Mouse (Mus musculus): ENCODE data around the gene Apol8. TPM values are rescaled to one million over a fixed set of nuclear protein-coding genes. Genes with fewer than 3 reads are reported as not detected.

Gene Apol8
- polyA plus RNA-seq, 1 experiment from 2014 or later, result 0.26 TPM

DNA sequence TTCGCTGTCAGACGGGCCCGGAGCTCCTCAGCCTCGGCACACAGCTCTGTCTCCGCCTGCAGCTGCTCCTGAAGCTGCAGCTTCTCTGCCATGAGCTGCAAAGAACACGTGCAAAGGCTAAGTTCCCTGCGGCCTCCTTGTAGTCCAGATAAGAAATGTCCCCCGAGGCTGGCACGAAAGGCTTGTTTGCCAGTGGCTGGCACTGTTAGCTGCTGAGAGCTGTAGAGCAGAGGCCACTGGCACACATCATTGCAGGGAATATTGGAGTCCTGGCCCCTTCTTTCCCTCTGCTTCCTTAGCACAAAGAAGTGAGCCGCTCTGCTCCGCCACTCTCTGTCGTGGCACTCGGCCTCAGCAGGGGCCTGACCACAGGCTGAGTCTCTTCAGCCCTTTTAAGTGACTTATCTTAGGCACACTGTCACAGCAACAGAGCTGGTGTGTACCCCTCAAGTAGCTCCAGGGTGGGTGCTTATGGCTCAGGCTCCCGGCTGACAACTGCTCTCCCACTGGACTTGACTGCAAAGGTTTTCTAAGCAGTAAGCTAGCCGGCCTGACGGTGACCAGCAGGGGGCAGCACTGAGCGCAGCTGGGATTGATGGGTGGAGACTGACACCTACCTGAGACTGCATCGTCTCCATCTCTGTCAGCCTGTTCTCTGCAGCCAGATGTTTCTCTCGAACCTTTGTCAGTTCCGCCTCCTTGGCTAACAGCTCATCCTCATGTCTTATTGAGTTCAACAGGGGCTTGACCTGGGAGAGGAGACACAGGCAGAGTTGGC is 18.6 kb upstream of the Apol8 start:
- Histone ChIP-seq H3K9ac (replicated peaks; ENCODE audit: low read depth) (no peak overlapping the region), H3K4me1 (ENCODE audit: insufficient read depth, low read depth, low read length) (no peaks in the 10 kb centered on the region), H3K4me3 (ENCODE audit: low read depth, low read length) (no peak overlapping the region), H3K9me3 (ENCODE audit: low read length) (no peaks in the 10 kb centered on the region), H3K27me3 (replicated peaks; ENCODE audit: insufficient read depth, low read length) (no peaks in the 10 kb centered on the region), H3K27ac (ENCODE audit: low read length) (no peak overlapping the region), H3K36me3 (ENCODE audit: insufficient read depth, low read length) (peaks cover 91% of the 10 kb centered on the region), H3K4me2 (replicated peaks; ENCODE audit: low read depth, low read length) (no peak overlapping the region)
- 69% methylated on average over 20 of the region's 20 CpGs for WGBS
- ATAC-seq, result peak; percentile 40
- peak; percentile 65 for DNase-seq (ENCODE audit: low spot score)
- TF ChIP-seq CTCF (IDR thresholded peaks at IDR 0.05), result peak; percentile 98
- no peak for TF ChIP-seq EP300 (IDR thresholded peaks at IDR 0.05)

DNA sequence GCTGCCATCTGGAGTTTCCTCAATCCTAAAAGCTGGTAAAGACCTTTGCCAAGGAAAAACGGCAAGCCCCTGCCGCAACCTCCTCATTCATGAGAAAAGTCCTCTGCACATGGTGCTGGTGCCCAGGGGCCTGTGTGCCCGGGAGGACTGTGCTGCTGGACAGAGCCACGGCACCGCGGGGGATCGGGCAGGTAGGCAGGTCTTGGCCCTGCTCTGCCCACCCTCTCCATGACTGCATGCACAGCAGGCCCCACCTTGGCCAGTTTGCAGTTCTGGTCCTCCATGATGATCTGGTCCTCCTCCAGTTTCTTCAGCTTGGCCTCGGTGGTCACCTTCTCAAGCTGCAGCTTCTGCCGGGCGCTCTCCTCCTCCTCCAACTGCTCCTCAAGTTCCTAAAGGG is 17.5 kb upstream of the Apol8 start:
- WGBS, result 85% methylated on average over 10 of the region's 10 CpGs
- Histone ChIP-seq H3K36me3 (ENCODE audit: insufficient read depth, low read length) (peaks cover 91% of the 10 kb centered on the region), H3K9me3 (ENCODE audit: low read length) (no peaks in the 10 kb centered on the region), H3K4me2 (replicated peaks; ENCODE audit: low read depth, low read length) (no peak overlapping the region), H3K27ac (ENCODE audit: low read length) (no peak overlapping the region), H3K4me3 (ENCODE audit: low read depth, low read length) (no peak overlapping the region), H3K9ac (replicated peaks; ENCODE audit: low read depth) (no peak overlapping the region), H3K4me1 (ENCODE audit: insufficient read depth, low read depth, low read length) (no peaks in the 10 kb centered on the region), H3K27me3 (replicated peaks; ENCODE audit: insufficient read depth, low read length) (no peaks in the 10 kb centered on the region)
- TF ChIP-seq EP300 (IDR thresholded peaks at IDR 0.05), result no peak
- TF ChIP-seq CTCF (IDR thresholded peaks at IDR 0.05), result no peak
- ATAC-seq, result no peak
- DNase-seq (ENCODE audit: low spot score), result no peak

DNA sequence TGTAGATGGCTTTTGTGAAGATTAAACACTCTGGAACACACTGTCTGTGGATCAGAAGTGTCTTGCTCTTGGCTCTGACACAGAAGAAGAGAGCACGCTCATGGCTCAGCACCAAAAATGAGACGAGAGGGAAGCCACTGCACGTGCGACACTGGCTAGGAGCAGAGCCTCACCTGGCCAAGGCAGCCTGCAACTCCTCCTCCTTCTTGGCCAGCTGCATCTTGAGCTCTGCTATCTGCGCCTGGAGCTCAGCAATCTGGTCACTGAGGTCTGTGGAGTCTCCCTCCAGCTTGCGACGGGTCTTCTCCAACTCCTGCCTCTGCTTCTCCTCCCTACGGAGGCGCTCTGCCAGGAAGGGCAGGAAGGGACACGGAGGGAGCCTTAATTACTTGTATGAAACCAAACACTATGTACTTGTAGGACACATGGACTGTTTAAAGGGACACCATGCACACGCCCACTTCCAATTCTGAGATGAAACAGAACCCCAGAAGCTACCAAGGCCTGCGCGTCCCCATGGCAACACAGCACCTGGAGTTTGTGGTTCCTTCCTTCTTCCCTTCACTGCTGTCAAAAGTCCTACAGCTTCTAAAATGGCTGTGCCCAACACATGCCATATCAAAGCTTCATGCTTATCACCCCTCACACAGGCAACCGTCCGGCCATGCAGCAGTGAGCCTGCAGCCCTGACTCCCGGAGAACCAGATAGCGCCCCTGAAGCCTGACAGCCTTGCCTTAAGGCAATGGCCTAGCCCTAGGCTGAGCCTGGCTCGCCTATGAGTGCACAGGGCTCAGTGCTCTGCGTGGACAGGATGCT is 16.5 kb upstream of the Apol8 start:
- no peak overlapping the region for H3K4me2 ChIP-seq (replicated peaks; ENCODE audit: low read depth, low read length)
- H3K9me3 ChIP-seq (ENCODE audit: low read length), result no peaks in the 10 kb centered on the region
- no peak overlapping the region for H3K27ac ChIP-seq (ENCODE audit: low read length)
- WGBS, result 84% methylated on average over 19 of the region's 19 CpGs
- ATAC-seq, result no peak
- no peak overlapping the region for H3K9ac ChIP-seq (replicated peaks; ENCODE audit: low read depth)
- no peaks in the 10 kb centered on the region for H3K27me3 ChIP-seq (replicated peaks; ENCODE audit: insufficient read depth, low read length)
- H3K4me1 ChIP-seq (ENCODE audit: insufficient read depth, low read depth, low read length), result no peaks in the 10 kb centered on the region
- DNase-seq (ENCODE audit: low spot score), result no peak
- H3K4me3 ChIP-seq (ENCODE audit: low read depth, low read length), result no peak overlapping the region
- TF ChIP-seq EP300 (IDR thresholded peaks at IDR 0.05), result no peak
- no peak for TF ChIP-seq CTCF (IDR thresholded peaks at IDR 0.05)
- H3K36me3 ChIP-seq (ENCODE audit: insufficient read depth, low read length), result peaks cover 91% of the 10 kb centered on the region

DNA sequence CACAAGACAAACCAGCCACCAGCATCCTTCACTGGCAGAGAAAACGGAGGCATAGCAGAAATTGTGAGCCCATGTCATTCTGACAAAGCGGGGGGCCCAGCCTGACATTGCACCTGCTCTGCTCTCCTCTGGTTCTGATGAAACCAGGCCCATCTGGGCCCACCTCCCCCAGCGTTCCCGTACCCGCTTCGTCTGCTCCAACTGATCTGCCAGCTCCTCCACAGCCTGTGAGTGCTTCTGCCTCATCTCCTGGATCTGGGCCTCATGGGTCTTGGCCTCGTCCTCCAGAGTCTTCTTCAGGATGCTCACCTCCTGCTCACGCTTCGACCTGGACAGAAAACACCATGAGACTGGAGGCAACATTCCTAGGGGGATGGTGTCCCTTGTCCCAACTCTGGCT is 14.1 kb upstream of the Apol8 start:
- DNase-seq (ENCODE audit: low spot score), result no peak
- Histone ChIP-seq H3K27me3 (replicated peaks; ENCODE audit: insufficient read depth, low read length) (no peaks in the 10 kb centered on the region), H3K36me3 (ENCODE audit: insufficient read depth, low read length) (peaks cover 91% of the 10 kb centered on the region), H3K27ac (ENCODE audit: low read length) (no peak overlapping the region), H3K9me3 (ENCODE audit: low read length) (no peaks in the 10 kb centered on the region), H3K4me3 (ENCODE audit: low read depth, low read length) (no peak overlapping the region), H3K4me2 (replicated peaks; ENCODE audit: low read depth, low read length) (no peak overlapping the region), H3K4me1 (ENCODE audit: insufficient read depth, low read depth, low read length) (no peaks in the 10 kb centered on the region), H3K9ac (replicated peaks; ENCODE audit: low read depth) (no peak overlapping the region)
- WGBS, result 98% methylated on average over 9 of the region's 9 CpGs
- no peak for ATAC-seq
- no peak for TF ChIP-seq CTCF (IDR thresholded peaks at IDR 0.05)
- TF ChIP-seq EP300 (IDR thresholded peaks at IDR 0.05), result no peak

DNA sequence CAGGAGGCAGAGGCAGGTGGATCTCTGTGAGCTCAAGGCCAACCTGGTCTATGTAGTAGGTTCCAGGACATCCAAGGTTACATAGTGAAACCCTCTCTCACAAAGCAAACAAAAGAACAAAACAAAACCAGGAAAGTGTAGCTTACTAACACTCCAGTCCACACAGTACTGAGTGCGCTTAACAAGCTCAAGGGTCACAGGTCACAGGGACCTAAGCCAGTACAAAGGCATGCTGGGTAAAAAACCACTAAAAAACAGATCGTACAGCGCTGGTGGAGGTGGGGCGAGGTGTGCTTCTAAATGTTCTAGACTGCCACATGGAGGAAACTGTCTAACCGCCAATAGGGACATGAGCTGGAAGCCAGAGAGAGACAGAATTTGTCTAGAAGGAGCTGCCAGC is 13.5 kb upstream of the Apol8 start:
- H3K27ac ChIP-seq (ENCODE audit: low read length), result no peak overlapping the region
- ATAC-seq, result no peak
- H3K9me3 ChIP-seq (ENCODE audit: low read length), result no peaks in the 10 kb centered on the region
- no peaks in the 10 kb centered on the region for H3K4me1 ChIP-seq (ENCODE audit: insufficient read depth, low read depth, low read length)
- H3K9ac ChIP-seq (replicated peaks; ENCODE audit: low read depth), result no peak overlapping the region
- H3K4me2 ChIP-seq (replicated peaks; ENCODE audit: low read depth, low read length), result no peak overlapping the region
- DNase-seq (ENCODE audit: low spot score), result no peak
- H3K4me3 ChIP-seq (ENCODE audit: low read depth, low read length), result no peak overlapping the region
- no peaks in the 10 kb centered on the region for H3K27me3 ChIP-seq (replicated peaks; ENCODE audit: insufficient read depth, low read length)
- TF ChIP-seq EP300 (IDR thresholded peaks at IDR 0.05) (no peak), CTCF (IDR thresholded peaks at IDR 0.05) (no peak)
- WGBS, result 88% methylated on average over 5 of the region's 5 CpGs
- peaks cover 93% of the 10 kb centered on the region for H3K36me3 ChIP-seq (ENCODE audit: insufficient read depth, low read length)

DNA sequence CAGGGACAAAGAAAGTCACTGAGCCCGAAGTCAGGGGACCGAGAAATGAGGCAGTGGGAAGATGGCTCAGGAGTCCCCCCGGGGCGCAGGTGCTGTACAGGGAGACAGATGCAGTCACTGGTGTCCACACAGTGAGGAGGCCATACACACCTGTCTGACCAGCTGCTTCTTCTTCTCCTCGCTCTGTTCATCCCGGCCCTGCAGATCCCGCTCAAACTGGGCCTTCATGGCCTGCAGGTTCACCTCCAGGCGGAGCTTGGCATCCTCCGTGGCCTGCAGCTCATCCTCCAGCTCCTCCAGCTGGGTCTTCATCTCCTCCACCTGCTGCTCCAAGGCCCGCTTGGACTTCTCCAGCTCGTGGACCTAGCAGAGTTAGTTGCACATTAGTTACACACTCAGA is 10.2 kb upstream of the Apol8 start:
- ATAC-seq, result no peak
- WGBS, result 90% methylated on average over 11 of the region's 11 CpGs
- Histone ChIP-seq H3K9ac (replicated peaks; ENCODE audit: low read depth) (no peak overlapping the region), H3K27me3 (replicated peaks; ENCODE audit: insufficient read depth, low read length) (no peaks in the 10 kb centered on the region), H3K4me1 (ENCODE audit: insufficient read depth, low read depth, low read length) (no peaks in the 10 kb centered on the region; the same call in 1 of the 2 replicates), H3K36me3 (ENCODE audit: insufficient read depth, low read length) (peaks cover 96% of the 10 kb centered on the region), H3K9me3 (ENCODE audit: low read length) (no peaks in the 10 kb centered on the region), H3K4me3 (ENCODE audit: low read depth, low read length) (no peak overlapping the region), H3K27ac (ENCODE audit: low read length) (no peak overlapping the region), H3K4me2 (replicated peaks; ENCODE audit: low read depth, low read length) (no peak overlapping the region)
- no peak for DNase-seq (ENCODE audit: low spot score)
- TF ChIP-seq EP300 (IDR thresholded peaks at IDR 0.05) (no peak), CTCF (IDR thresholded peaks at IDR 0.05) (no peak)

Measured in lung, postnatal 0 days (tissue).